Mouse (Mus musculus): ENCODE results near the gene Tmem262.
"Not testable (repeated sequence)": the region's sequence is repeated elsewhere in the genome, so short reads cannot be mapped to it uniquely, and the experiment has no call there.

- TF ChIP-seq POLR2A (IDR thresholded peaks at IDR 0.05; ENCODE audit: control insufficient read depth, low read depth, low read length); CTCF (IDR thresholded peaks at IDR 0.05; ENCODE audit: control insufficient read depth, insufficient read depth, insufficient replicate concordance, low read depth, low read length): not testable (repeated sequence)
Measured at GRCm38 (mm10) chr19:6044102-6044501, 35.7 kb upstream of the Tmem262 start.

Measured in testis, adult 2 months (tissue).